Mouse (Mus musculus) layer of hippocampus, adult 9-10 months (tissue): ENCODE data around the gene Dusp15.

Source experiments
- DNase-seq: peaks from one replicate; pipeline ENCODE4 v3.0.0; 2022; ENCODE audit warnings: low spot score

Dusp15 gene

DNA sequence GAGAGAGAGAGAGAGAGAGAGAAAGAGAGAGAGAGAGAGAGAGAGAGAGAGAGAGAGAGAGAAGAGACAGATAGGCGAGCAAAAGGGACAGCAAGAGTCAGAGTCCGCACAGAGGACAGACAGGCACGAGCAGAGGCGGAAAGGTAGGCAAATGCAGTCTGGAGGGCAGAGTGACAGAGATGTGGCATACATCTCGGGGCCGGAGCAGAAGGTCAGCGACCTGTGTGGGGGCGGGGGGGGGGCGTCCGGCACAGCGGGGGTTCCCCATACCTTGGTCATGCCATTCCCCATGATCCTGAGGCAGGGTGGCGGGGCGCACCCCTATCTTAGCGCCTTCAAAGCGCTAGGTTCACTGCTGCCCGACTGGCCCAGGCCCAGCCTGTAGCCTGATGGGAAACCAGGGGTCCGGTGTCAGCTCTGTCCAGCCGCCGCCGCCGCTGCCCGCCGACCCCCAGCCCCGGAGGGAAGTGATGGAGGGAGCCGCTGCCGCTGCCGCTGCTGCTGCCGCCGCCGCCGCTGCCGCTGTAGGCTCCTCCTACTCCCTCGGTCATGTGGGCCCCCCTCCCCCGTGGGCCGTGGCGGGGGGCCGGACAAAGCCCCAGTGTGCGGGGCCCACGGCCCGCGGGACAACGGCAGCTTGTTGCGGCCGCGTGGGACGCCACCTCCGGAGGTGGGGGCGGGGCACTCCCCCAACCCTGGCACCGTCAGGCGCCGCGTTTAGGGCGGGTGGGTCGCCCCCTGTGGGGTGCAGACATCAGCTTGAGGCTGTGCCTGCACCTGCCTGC is at the start of gene Dusp15:
Gene Dusp15 (minus strand): TSS at position 634 of the 785 bp plus-strand sequence.
- DNase-seq: no peak

DNA sequence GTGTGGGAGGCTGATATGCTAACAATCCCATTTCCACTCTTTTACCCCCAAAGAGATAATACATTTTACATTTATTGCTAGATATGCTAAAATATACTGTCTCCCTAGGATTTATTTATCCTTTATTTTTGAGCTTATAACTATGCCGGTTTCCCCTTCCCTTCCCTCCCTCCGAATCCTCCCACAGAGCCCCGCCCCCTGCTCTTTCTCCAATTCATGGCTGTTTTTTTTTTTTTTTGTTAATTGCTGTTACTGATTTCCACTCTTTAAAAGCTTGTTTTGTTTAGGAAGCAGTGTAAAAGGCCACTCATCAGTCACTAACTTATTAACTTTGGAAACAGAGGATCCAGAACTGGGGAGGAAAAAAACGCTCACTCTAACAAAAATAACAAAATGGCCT is 45.5 kb upstream of the Dusp15 start:
- no peak for DNase-seq

DNA sequence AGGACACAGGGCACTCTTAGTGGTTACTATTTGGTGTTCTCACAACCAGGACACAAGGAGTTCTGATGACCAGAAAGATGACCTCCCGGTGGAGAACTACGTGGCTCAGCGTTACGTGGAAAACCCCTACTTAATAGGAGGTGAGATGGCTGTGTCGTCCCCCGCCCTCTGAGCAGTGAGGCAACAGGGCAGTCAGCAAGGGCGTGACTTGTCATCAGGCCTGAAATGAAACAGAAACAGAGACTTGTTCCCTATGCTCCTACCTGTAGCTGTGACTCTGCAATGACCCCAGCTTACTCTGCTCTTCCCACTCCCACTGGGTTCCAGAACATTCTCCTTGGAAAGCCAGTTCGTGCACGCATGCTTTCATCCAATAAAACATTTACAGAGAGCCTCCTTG is 40.0 kb upstream of the Dusp15 start:
- no peak for DNase-seq

DNA sequence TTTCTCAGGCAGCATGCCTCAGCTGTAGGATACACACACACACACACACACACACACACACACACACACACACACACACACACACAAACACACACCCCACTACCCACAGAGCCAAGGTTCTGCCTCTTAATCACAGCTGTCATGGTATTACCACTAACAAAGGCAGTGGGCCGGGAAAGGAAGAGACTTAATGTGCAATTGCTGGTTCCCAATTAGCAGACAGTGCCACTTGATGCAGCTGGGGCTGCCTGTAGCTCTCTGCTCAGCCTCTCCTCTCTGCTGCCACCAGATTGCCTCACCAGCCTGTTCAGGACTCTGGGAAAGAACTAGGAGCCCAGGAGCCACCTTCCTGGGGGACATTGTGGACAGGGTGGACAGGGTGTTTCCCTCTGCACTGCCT is 34.1 kb upstream of the Dusp15 start:
- DNase-seq: no peak

DNA sequence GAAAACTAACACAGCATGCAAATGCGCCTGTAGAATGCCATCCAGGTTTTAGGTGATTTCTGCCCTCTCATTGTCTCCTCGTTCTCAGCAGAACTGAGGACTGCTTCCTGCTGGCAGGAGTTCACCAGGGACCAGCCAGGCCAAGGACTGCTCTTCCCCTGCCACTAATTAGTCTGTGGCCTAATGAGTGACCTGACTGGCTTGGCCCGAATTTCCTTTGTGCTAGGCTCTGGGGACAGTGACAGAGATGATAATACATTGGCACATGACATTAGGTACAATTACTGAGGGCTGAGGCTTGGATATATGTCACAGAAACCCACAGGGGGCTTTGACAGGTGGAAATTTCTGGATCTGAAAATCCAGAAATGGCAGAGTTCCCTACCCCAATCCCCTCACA is 25.5 kb upstream of the Dusp15 start:
- DNase-seq: no peak

DNA sequence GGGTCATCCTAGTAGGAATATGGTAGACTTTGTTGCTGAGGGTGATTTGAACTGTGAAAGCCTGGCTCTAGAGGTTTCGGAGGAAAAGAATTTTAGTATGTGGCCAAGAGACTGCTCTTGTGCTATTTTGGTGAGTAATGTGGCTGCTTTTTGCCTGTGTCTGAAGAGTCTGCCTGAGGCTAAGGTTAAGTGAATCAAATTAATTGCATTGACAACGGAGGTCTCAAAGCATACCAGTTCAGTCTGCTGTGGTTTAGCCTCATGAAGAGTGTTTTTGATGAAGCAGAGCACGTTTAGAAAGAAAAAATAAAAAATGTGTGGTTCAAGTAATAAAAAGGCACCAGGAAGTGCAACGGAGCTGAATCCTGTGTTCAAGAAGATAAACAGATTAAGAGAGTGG is 14.1 kb upstream of the Dusp15 start:
- DNase-seq: no peak

DNA sequence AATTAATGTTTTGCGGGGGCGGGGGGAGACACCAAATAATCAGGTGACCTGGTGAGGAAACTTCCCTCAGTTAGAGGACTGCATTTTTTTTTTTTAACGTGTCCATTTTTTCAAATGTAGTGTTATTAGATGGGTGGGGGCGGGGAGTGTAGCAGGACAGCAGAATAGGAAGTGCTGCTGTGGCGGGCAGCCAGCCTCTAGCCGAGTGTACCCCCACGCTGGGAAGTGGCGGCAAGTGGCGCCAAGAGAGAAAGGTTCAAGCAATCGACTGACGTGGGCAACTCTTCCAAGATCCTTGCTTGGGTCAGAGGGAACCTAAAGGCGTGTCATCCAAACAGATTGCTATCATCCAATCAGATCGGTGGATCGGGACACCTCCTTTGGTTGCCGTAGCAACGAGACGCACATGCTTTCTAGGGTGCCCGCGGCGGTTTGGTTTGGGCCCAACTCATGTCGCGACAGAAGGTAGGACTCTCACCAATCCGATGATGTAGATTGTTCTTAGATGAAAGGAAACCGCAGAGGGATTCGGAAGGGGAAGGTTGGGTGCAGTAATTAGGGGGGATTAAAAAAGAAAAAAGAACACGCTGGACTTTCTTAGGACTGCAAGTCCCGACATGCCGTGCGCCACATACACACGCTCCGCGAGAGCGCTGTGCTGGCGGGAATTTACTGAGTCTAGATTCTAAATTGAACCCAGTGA is 10.7 kb upstream of the Dusp15 start, which contains the start of gene Ttll9:
Gene Ttll9 (plus strand): TSS at position 395 of the 703 bp plus-strand sequence.
- peak; percentile 74 for DNase-seq

DNA sequence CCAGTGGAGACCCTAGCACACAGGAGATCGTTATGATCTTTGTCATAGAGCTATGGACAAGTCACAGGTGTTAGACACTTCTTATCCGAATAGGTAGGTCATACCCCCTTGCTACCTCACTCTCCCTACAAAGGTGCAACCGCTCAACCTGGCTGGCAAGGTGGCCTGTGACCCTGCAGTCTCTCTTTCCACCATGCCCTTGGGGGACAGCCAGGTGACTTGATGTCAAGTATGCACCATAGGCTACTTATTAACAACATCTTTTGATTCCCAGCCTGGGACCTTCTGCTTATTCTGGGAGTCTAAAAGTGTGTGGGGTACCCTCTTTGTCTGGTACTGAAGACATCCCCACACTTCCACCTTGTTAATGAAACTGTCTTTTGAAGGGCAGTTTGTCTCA is 6.6 kb upstream of the Dusp15 start:
- DNase-seq: no peak

DNA sequence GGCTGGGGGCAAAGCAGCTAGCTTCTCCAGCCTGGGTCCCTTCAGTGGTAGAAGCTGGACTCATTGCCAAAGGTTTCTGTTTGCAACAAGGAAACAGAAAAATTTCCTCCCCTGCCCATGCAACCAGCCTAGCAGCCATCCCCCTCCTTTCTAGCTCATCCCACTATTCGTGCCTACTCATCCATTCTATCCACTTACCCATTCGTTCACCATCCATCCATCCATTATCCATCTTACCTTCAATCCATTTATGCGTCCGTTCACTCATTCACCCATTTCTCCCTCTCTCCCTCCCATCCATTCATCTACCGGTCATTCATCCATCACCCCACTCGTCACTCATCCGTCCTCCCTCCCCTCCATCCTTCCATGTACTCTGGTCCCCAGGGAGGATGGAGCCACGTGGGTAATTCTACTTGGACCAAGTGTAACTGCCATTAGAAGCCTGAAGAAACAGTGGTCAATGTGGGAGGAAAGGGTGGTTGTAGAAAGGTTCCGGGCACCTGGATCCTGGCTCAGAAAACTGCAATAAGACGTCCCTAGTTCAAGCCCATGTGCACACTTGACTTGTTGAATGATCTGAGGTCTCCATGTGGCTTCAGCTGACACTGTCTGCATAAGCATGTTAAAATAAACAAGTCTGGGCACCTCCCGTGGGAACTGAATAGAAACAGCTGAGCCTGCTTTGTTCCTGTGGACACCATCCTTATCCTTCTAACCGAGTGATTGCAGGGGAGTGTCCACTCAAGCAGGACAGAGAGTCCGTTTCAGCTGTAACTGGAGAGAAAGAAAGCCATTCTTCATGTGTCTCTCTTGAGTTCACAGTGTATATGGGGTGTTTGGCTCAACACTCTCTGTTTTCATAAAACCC is 587 bp upstream of the Dusp15 start:
- DNase-seq: no peak

DNA sequence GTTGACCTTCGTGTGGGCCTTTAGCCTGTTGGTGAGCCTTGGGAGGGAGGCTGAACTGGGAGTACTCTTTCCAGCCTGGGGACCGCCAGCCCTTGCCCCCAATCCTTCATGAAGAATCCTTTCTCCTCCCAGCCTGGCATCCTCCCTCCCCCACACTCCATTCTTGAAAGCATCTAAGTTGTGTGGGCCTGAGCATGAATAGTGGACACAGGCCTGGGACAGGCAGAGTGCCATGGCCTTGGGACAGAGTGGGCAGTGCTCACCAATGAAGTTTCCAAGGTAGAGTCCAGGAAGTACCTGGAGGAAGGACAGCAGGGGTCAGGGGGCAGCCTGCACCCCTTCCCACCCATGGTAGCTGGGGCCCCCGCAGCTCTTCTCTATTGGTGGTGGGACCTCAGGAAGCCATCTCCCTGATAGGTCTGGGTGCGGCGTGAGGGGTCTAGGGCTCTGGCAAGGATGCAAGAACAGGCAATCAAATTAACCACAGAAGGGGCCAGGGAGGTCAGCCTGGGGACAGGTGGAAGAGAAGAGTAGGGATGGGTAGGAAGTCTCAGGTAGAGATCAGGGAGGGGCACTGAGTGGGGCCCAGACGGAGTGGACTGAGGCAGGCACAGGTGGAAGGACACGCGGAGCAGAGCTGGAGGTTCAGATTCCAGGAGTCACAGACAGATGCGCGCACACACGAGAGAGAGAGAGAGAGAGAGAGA is 987 bp downstream of the Dusp15 start:
- DNase-seq: no peak

DNA sequence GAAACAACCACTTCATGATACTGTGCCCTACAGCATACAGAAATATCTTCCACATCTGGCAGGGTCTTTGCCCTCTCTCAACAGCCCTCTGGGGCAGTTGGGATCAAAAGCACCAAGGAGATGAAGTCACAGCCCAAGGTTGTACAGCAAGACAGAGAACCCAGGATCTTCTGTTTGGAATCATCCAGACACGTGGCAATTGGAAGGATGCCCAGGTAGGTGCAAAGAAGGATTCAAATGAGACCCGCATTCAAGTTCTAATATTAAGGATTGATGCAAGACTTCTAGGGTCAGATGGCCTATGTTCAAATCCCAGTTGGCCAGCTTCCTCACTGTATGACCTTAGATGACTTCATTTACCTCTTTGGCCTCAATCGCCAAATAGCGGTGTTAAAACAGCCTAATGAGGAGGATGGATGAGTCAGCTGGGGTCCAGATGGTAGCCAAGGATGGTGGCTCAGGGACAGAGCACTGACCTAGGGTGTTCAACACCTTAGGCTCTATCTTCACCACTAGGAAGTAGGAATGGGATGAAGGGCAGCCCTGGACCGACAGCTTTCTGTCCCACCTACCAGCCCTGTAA is 3.0 kb downstream of the Dusp15 start:
- DNase-seq: no peak

DNA sequence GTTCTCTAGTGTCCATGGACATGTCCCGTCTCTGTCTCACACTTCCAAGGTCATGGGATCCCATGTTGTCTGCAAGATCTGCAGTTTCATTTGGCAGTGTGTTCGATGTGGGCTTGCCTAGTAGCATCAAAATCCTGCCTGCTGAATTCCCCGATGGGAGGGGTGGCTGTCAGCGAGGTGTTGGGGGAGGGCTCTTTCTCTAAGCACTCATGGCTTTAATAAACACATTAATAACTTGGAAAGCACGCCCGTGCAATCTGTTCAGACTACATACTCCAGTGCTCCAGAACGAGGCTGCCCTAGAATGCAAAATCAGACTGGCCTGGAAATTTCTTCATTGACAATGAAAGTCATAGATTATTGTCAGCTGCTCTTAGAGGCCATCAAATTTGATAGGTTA is 4.4 kb downstream of the Dusp15 start:
- DNase-seq: peak; percentile 53

DNA sequence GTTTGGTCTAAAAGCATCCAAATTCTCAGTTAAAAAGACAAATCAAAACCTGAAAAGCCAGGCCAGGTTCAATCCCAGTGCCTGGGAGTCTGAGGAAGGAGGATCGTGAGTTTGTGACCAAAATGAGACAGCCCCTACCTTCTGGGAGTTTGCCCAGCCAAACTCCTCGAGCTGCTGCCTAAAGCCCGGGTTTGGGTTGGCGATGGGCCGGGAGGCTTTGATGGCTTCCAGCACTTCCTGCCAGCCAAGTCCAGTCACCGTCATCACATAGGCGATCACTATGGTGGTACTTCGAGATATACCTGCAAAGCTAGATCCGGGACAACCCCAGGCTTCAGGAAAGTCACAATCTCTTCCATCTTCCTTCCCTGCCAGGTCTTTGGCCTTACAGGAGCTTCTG is 7.5 kb downstream of the Dusp15 start:
- no peak for DNase-seq

DNA sequence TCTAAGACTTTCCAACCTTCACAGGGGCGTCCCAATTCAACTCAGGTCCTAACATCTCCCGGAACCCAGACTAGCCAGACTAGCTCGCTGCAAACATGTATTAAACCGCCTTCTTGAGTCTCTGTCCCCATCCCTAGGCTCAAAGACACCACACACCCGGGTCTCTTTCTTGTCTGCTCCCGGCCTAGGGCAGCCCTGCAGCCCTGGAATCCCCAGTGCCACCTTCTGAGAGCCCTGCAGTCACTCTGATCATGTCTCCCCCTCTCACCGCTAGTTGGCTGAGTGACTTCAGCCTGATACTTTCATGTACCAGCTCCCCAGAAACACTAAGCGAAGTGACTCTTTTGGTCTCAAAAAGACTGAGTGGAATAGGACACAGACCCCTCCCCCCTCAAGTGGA is 7.9 kb downstream of the Dusp15 start:
- no peak for DNase-seq

DNA sequence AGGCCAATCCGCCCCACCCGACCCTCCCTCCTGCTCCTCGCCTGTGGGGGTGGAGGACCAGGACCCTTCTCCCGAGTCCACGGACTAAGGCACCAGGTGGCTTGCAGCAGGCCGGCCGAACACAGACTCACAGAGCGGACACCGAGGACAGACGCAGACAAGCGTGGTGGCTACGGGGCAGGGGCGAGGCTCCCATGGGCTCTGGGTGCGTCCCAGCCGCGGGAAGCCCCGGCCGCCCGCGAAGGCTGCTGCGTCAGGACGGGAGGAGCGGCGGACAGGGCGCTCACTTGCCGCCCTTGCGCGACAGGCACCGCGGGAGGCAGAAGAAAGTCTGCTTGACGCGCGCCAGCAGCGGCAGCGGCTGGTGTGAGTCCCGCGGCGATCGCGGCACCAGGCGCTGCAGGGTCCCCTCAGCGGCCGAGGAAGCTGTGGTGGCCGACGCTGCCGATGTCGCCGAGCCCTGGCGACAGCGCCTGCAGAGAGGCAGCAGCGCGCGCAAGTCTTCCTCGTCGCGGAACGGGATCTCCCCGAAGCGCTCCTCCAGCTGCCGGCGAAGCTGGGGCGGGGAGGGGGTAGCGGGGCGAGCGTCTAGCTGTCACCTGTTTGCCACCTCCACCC is 8.5 kb downstream of the Dusp15 start:
- DNase-seq: no peak

DNA sequence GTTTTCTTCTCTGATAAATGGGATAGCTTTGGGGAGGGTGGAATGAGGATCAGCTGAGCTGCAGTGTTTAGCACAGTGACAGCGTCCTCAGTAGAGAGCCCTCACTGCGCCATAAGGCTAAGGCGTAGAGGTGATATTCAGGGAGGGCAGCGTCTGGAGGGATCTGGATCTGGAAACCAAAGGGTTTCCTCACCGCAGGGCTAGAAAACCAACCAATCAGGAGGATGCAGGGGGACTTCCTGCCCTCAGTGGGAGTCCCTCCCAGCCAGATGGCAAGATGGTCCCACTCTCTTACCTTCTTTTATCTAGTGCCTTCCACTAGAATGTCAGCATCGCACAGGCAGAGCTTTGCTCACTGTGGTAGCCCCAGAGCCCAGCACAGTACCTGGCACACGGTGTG is 9.7 kb downstream of the Dusp15 start:
- DNase-seq: no peak

DNA sequence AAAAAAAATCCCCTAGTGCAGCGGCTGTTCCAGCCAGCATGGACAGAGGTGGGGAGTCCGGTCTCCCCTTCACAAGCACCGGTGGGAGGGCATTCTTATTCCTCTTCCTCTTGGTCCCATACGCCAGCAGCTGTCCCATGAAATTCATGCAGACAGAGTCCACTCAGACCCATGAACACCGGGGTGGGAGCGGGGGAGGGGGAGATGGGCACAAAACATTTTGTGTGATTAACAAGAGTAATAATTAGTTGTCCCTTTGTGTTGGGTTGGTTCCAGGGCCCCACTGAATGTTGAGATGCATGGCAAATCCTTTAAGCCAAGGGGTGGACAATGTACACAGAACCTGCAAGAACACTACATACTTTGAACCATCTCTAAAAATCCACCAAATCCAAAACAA is 10.4 kb downstream of the Dusp15 start:
- no peak for DNase-seq

DNA sequence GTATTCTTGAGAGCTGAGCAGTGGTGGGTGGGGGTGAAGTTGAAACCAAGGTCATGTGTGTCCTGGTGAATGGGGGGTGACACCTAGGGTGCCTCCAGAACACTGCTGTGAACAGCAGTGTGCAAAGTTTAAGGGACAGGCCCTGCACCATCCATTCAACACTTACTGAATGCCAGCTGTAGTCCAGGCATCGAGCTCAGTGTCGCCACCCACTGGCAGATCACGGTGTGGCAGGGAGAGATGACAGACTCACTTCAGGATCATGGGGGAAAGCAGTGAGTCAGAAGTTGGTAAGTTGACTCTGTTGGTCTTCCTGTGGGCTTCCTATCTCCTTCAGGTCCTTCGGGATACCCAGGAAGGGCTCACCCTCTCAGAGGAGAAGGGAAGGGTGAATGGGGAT is 11.7 kb downstream of the Dusp15 start:
- peak; percentile 37 for DNase-seq

DNA sequence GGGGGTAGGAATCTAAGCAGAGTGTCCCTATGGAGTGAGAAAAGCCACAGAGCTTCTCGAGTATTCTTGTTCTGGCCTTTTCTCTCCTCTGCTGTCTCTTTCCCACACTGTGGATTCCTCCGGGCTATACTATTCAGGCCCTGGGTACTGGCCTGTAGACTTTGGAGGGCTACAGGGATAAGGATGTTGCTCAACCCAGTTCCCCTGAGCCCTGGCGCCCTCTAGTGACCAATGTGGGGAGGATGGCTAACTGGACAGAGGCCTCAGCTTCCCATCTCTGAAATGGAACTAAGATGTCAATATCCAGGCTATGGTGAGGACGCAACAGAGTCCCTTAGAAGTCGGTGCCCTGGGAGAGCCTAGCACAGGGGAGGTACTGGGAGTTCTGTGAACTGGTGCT is 17.9 kb downstream of the Dusp15 start:
- DNase-seq: no peak

DNA sequence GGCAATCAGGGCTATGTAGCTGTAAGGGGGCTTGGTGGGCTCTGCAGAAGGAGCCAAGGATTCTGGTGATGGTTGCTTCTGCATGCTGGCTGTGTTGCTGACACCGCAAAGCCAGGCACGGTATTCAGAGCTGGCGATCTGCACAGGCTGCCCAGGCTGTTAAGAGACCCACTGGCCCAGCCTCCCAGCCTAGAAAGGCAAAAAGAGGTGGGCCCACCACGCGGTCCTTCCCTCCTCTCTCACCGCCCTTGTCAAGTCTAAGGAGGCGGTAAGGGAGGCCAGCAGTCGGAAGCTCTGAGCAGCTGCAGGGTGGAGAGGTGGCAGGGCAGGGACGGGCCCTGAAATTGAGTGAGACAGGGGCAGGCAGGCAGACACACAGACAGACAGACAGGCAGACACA is 18.4 kb downstream of the Dusp15 start, which contains the start of gene Foxs1:
Gene Foxs1 (minus strand): TSS at position 161 of the 400 bp plus-strand sequence.
- DNase-seq: no peak
